Comparison of ENCODE assay signal across 23 mouse cellular contexts in the genomic region with DNA sequence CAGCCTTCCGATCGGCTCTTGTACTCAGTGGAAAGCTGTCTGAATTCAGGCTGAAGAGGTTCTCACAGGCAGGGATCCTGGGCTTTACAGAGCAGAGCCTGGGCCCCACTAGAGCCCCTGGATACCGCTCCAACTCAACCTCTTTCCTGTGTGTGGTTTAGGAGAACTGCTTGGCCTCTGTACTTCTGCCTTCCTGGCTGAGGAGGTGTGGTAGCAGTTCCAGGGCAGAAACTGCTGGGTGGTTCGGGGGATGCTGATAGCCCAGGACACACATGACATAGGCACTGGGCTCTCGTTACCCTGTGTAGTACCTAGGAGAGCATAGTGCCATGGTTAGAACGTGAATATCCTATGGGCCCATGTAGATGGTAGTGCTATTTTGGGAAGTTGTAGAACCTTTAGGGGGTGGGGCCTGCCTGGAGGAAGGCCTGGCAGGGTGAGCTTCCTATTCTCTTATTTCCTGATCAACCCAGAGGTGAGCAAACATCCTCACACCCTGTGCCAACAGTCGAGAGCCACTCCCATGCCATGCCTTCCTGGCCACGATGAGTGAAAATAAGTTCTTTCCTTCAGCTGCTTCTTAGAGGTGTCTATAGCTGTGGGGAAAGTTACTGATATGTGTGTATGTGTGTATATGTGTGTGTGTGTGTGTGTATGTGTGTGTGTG. TPM values are rescaled to one million over a fixed set of nuclear protein-coding genes. Genes with fewer than 3 reads are reported as not detected.
DNase-seq lines count a peak whose midpoint lies in the region; ATAC-seq and TF ChIP-seq lines count a peak whose summit lies in the region.
"Had no signal": no experiment of that assay in that cellular context is flagged by ENCODE, and none has a peak within 500 bp of the region (broad histone marks: within the 10 kb centered on the region; RNA-seq: fewer than 3 reads in every experiment).

No protein-coding gene starts in this region.

- no peak overlapping the region for H3K9ac ChIP-seq in stomach, embryonic 15.5 days
- H3K9ac ChIP-seq: embryonic facial prominence, embryonic 13.5 days; forebrain, embryonic 12.5 days; heart, embryonic 13.5 days; hindbrain, embryonic 13.5 days had no signal

- 40% methylated on average over 8 of the region's 8 CpGs for WGBS in large intestine, adult 2 months
- WGBS in stomach, embryonic 15.5 days: 65% methylated on average over 8 of the region's 8 CpGs

- H3K27ac ChIP-seq in gastrocnemius, adult 2 months: 0 out of 2 replicates have a peak overlapping the region, but pooled peaks have one; percentile 20
- no peak overlapping the region for H3K27ac ChIP-seq in stomach, embryonic 15.5 days
- H3K27ac ChIP-seq: embryonic facial prominence, embryonic 13.5 days; forebrain, embryonic 12.5 days; heart, embryonic 13.5 days; hindbrain, embryonic 13.5 days had no signal

- DNase-seq in gastrocnemius, adult 2 months: no peak
- DNase-seq in gastrocnemius, postnatal 25 days: no peak
- DNase-seq in large intestine, adult 2 months (ENCODE audit: low read depth, low spot score): peak; percentile 73
- no peak for DNase-seq in heart, postnatal 25 days (ENCODE audit: low spot score)
- no peak for DNase-seq in ovary, adult 18-20 months (ENCODE audit: low spot score)
- no peak for DNase-seq in lung, postnatal 14 days
- DNase-seq: adrenal gland, adult 8-10 months; adrenal gland, postnatal 36 days; B cell, adult 2 months; cerebellum, adult 2 months; cerebellum, postnatal 14 days; gastrocnemius, postnatal 14 days; heart, adult 11 months; heart, postnatal 4 days had no signal

- peak; percentile 75 for ATAC-seq in common myeloid progenitor, adult 5-6 weeks (replicated peaks; ENCODE audit: low read depth, poor library complexity, severe bottlenecking)
- peak; percentile 50; the same call in 1 of the 2 replicates for ATAC-seq in stomach, embryonic 15.5 days (ENCODE audit: insufficient read depth, low FRiP score, low read depth)
- ATAC-seq: CD4-positive, CD25-positive, alpha-beta regulatory T cell, adult 4 months; forebrain, embryonic 16.5 days had no signal

- no peak overlapping the region for H3K4me3 ChIP-seq in gastrocnemius, adult 2 months
- no peak overlapping the region for H3K4me3 ChIP-seq in stomach, embryonic 15.5 days (replicated peaks)
- H3K4me3 ChIP-seq: embryonic facial prominence, embryonic 13.5 days; forebrain, embryonic 12.5 days; heart, embryonic 13.5 days; hindbrain, embryonic 13.5 days had no signal

- no peak overlapping the region for H3K4me2 ChIP-seq in stomach, embryonic 15.5 days
- H3K4me2 ChIP-seq: embryonic facial prominence, embryonic 13.5 days; forebrain, embryonic 12.5 days; heart, embryonic 13.5 days; hindbrain, embryonic 13.5 days had no signal

- no peaks in the 10 kb centered on the region for H3K36me3 ChIP-seq in stomach, embryonic 15.5 days
- H3K36me3 ChIP-seq: embryonic facial prominence, embryonic 13.5 days; forebrain, embryonic 12.5 days; G1E; heart, embryonic 13.5 days; hindbrain, embryonic 13.5 days had no signal

- no peaks in the 10 kb centered on the region for H3K27me3 ChIP-seq in stomach, embryonic 15.5 days (replicated peaks)
- H3K27me3 ChIP-seq: embryonic facial prominence, embryonic 13.5 days; forebrain, embryonic 12.5 days; hindbrain, embryonic 13.5 days had no signal

- no peaks in the 10 kb centered on the region for H3K4me1 ChIP-seq in stomach, embryonic 15.5 days
- H3K4me1 ChIP-seq: forebrain, embryonic 12.5 days; heart, embryonic 13.5 days had no signal

- no peak for TF ChIP-seq CTCF in gastrocnemius, adult 2 months (IDR thresholded peaks at IDR 0.05)

- H3K9me3 ChIP-seq in stomach, embryonic 15.5 days: no peaks in the 10 kb centered on the region
- H3K9me3 ChIP-seq: embryonic facial prominence, embryonic 13.5 days; forebrain, embryonic 12.5 days; heart, embryonic 13.5 days; hindbrain, embryonic 13.5 days had no signal

- intact Hi-C loops in gastrocnemius, adult 2 months (cut with DNase I): loop anchor here (5.0 kb wide), 1 partner anchor 40 kb away; no protein-coding TSS in a partner anchor
- intact Hi-C loops in heart, postnatal 25 days (cut with DNase I): no loop called here

RNA-seq across cellular contexts. Expression of a gene that starts 55.0 kb away (rescaled TPM):
- 100 to 1,000 TPM; 133 to 142 TPM for total RNA-seq in gastrocnemius, adult 2 months (2021)
- 100 to 1,000 TPM in 1 of 2 experiments, 10 to 100 TPM in 1; 99.3 to 111 TPM for total RNA-seq in gastrocnemius, postnatal 25 days (2021)
- 143 and 170 TPM in 2 replicates for total RNA-seq in common myeloid progenitor, adult 5-6 weeks (2017)
- 28.2 and 43.5 TPM in 2 replicates for polyA plus RNA-seq in large intestine, adult 2 months (2012; rRNA removed)
- 196 and 223 TPM in 2 replicates for polyA plus RNA-seq in stomach, embryonic 15.5 days (2015; fragmentation: Nextera tagmentation; extraction: Ambion mirVana)
- 100 to 1,000 TPM; 133 to 136 TPM for total RNA-seq in heart, postnatal 25 days (2021)
